Mouse (Mus musculus) adrenal gland, adult 2 months (tissue): ENCODE results near the gene Tbc1d16. TPM values are rescaled to one million over a fixed set of nuclear protein-coding genes. Genes with fewer than 3 reads are reported as not detected.

Experiments
- DNase-seq: peaks from one replicate; pipeline ENCODE4 v3.0.0; 2021
- polyA plus RNA-seq: library from polyadenylated mRNA; depleted of rRNA; stranded (reverse); fragments of >200 nt; gene quantifications from 2 replicates; pipeline ENCODE4 v1.2.3, GENCODE M21; 2012
- total RNA-seq, 2 experiments: library from RNA; stranded (reverse); gene quantifications; 2 replicates each; pipeline ENCODE4 v1.2.3; 2021

Tbc1d16 gene
- total and polyA plus RNA-seq, 3 experiments, result 6.2 to 24.5 (median 12.8) TPM

GRCm38 (mm10) chr11:119236354-119236753 is 8.1 kb upstream of the Tbc1d16 start:
- DNase-seq, result no peak

GRCm38 (mm10) chr11:119235596-119235995 is 7.3 kb upstream of the Tbc1d16 start:
- no peak for DNase-seq

GRCm38 (mm10) chr11:119234770-119235169 is 6.5 kb upstream of the Tbc1d16 start:
- no peak for DNase-seq

GRCm38 (mm10) chr11:119228846-119229626 is 737 bp upstream of the Tbc1d16 start:
- peak; percentile 74 for DNase-seq

- no peak for DNase-seq
These were observed 708 bp downstream of the Tbc1d16 start for GRCm38 (mm10) chr11:119227591-119227990.

GRCm38 (mm10) chr11:119225634-119226033 is 2.7 kb downstream of the Tbc1d16 start:
- DNase-seq, result no peak

- DNase-seq, result no peak
These were observed 3.4 kb downstream of the Tbc1d16 start for GRCm38 (mm10) chr11:119224926-119225325.

GRCm38 (mm10) chr11:119223124-119223890 is 5.0 kb downstream of the Tbc1d16 start:
- DNase-seq, result no peak

GRCm38 (mm10) chr11:119221812-119222510 is 6.3 kb downstream of the Tbc1d16 start:
- no peak for DNase-seq

GRCm38 (mm10) chr11:119219816-119220465 is 8.4 kb downstream of the Tbc1d16 start:
- DNase-seq, result peak; percentile 79

GRCm38 (mm10) chr11:119217861-119218260 is 10.4 kb downstream of the Tbc1d16 start:
- no peak for DNase-seq

GRCm38 (mm10) chr11:119215905-119216507 is 12.3 kb downstream of the Tbc1d16 start:
- peak; percentile 73 for DNase-seq

- peak; percentile 83 for DNase-seq
These were observed 13.0 kb downstream of the Tbc1d16 start for GRCm38 (mm10) chr11:119215038-119215904.

- peak; percentile 78 for DNase-seq
These were observed 15.0 kb downstream of the Tbc1d16 start for GRCm38 (mm10) chr11:119213166-119213885.

- DNase-seq, result no peak
These were observed 16.5 kb downstream of the Tbc1d16 start for GRCm38 (mm10) chr11:119211604-119212309.

- peak; percentile 62 for DNase-seq
These were observed 17.8 kb downstream of the Tbc1d16 start for GRCm38 (mm10) chr11:119210321-119211100.

- DNase-seq, result peak; percentile 39
These were observed 18.8 kb downstream of the Tbc1d16 start for GRCm38 (mm10) chr11:119209371-119210025.

GRCm38 (mm10) chr11:119208870-119209370 is 19.4 kb downstream of the Tbc1d16 start:
- no peak for DNase-seq
